8 mouse cellular contexts compared by ENCODE assay signal in genomic region chr2:181601751-181602145, GRCm38 (mm10). TPM values are rescaled to one million over a fixed set of nuclear protein-coding genes. Genes with fewer than 3 reads are reported as not detected.
DNase-seq lines count a peak whose midpoint lies in the region; ATAC-seq and TF ChIP-seq lines count a peak whose summit lies in the region.

No protein-coding gene starts in this region.

- H3K4me1 ChIP-seq in erythroblast, embryonic 14.5 days (ENCODE audit: control insufficient read depth), result peaks cover 57% of the 10 kb centered on the region
- H3K4me1 ChIP-seq in spleen, adult 2 months (ENCODE audit: control insufficient read depth, insufficient read depth, insufficient read length), result peaks cover 4% of the 10 kb centered on the region
- peaks cover 17% of the 10 kb centered on the region for H3K4me1 ChIP-seq in limb, embryonic 14.5 days (ENCODE audit: control insufficient read depth, insufficient read depth, low read length)
- H3K4me1 ChIP-seq in stomach, embryonic 16.5 days (ENCODE audit: control insufficient read depth, insufficient read depth, low read length), result peaks cover 35% of the 10 kb centered on the region

- H3K36me3 ChIP-seq in erythroblast, embryonic 14.5 days (ENCODE audit: control insufficient read depth), result peaks cover 4% of the 10 kb centered on the region
- no peaks in the 10 kb centered on the region for H3K36me3 ChIP-seq in spleen, adult 2 months (ENCODE audit: control insufficient read depth, insufficient read depth, low read length)
- no peaks in the 10 kb centered on the region for H3K36me3 ChIP-seq in limb, embryonic 14.5 days (ENCODE audit: control insufficient read depth, insufficient read depth, low read length)
- H3K36me3 ChIP-seq in stomach, embryonic 16.5 days (ENCODE audit: control insufficient read depth, insufficient read depth, low read length), result no peaks in the 10 kb centered on the region

- peak overlapping the region; percentile 84 for H3K4me3 ChIP-seq in erythroblast, embryonic 14.5 days (replicated peaks)
- H3K4me3 ChIP-seq in spleen, adult 2 months (ENCODE audit: extremely low read depth, insufficient read depth, insufficient read length), result peak overlapping the region; percentile 94
- H3K4me3 ChIP-seq in limb, embryonic 14.5 days (replicated peaks; ENCODE audit: low read length), result peak overlapping the region; percentile 93
- H3K4me3 ChIP-seq in stomach, embryonic 16.5 days (replicated peaks; ENCODE audit: low read length), result peak overlapping the region; percentile 98

- WGBS in spleen, adult 2 months, result 31% methylated on average over 10 of the region's 10 CpGs
- WGBS in limb, embryonic 14.5 days, result 30% methylated on average over 10 of the region's 10 CpGs
- 20% methylated on average over 10 of the region's 10 CpGs for WGBS in stomach, embryonic 16.5 days

- peaks cover 33% of the 10 kb centered on the region for H3K27me3 ChIP-seq in erythroblast, embryonic 14.5 days (ENCODE audit: control insufficient read depth)
- H3K27me3 ChIP-seq in spleen, adult 2 months (ENCODE audit: control insufficient read depth, insufficient read depth, low read length), result no peaks in the 10 kb centered on the region
- H3K27me3 ChIP-seq in limb, embryonic 14.5 days (ENCODE audit: control insufficient read depth, insufficient read depth, low read length), result peaks cover 10% of the 10 kb centered on the region; the same call in 1 of the 2 replicates
- H3K27me3 ChIP-seq in stomach, embryonic 16.5 days (ENCODE audit: control insufficient read depth, insufficient read depth, low read length), result no peaks in the 10 kb centered on the region; the same call in 1 of the 2 replicates

- ATAC-seq in erythroblast, adult 5-6 weeks (replicated peaks; ENCODE audit: low FRiP score, poor library complexity, severe bottlenecking), result no peak
- ATAC-seq in limb, embryonic 14.5 days (ENCODE audit: low FRiP score, low read depth), result no peak
- ATAC-seq in stomach, embryonic 16.5 days (ENCODE audit: insufficient read depth, low FRiP score), result no peak

- DNase-seq in spleen, adult 2 months (ENCODE audit: low read depth in 1 of 2, low spot score in 2 of 2), result no peak
- DNase-seq in spleen, postnatal 4 days (ENCODE audit: low spot score in 2 of 2), result no peak
- DNase-seq in limb, embryonic 14.5 days (ENCODE audit: low spot score), result no peak
- DNase-seq in left cerebral cortex, adult 11 months (ENCODE audit: low spot score), result no peak
- no peak for DNase-seq in spleen, adult 12 weeks (ENCODE audit: low spot score)

- TF ChIP-seq POLR2A in spleen, adult 2 months (IDR thresholded peaks at IDR 0.05; ENCODE audit: low read depth, low read length), result no peak
- no peak for TF ChIP-seq POLR2A in limb, embryonic 14.5 days (IDR thresholded peaks at IDR 0.05; ENCODE audit: borderline replicate concordance, extremely low read depth, insufficient read depth, insufficient read length)

- H3K4me2 ChIP-seq in limb, embryonic 14.5 days (replicated peaks; ENCODE audit: low read depth, low read length, severe bottlenecking), result peak overlapping the region; percentile 79
- peak overlapping the region; percentile 92 for H3K4me2 ChIP-seq in stomach, embryonic 16.5 days (ENCODE audit: low read depth, low read length)

- H3K9ac ChIP-seq in limb, embryonic 14.5 days (ENCODE audit: low read depth, low read length, severe bottlenecking), result peak overlapping the region; percentile 85
- peak overlapping the region; percentile 96 for H3K9ac ChIP-seq in stomach, embryonic 16.5 days (ENCODE audit: low read length)

- TF ChIP-seq CTCF in spleen, adult 2 months (IDR thresholded peaks at IDR 0.05; ENCODE audit: extremely low read depth, insufficient read depth, insufficient read length, insufficient replicate concordance), result no peak

- H3K27ac ChIP-seq in spleen, adult 2 months (ENCODE audit: insufficient read depth, low read length), result no peak overlapping the region
- H3K27ac ChIP-seq in limb, embryonic 14.5 days (replicated peaks; ENCODE audit: low read depth, low read length), result 0 out of 2 replicates have a peak overlapping the region, but pooled peaks have one; percentile 40
- H3K27ac ChIP-seq in stomach, embryonic 16.5 days (ENCODE audit: low read length), result peak overlapping the region; percentile 79; the same call in 1 of the 2 replicates

- H3K9me3 ChIP-seq in erythroblast, embryonic 14.5 days (ENCODE audit: control insufficient read depth, low read length), result no peaks in the 10 kb centered on the region; the same call in 1 of the 2 replicates
- H3K9me3 ChIP-seq in limb, embryonic 14.5 days (ENCODE audit: control insufficient read depth, low read length), result no peaks in the 10 kb centered on the region
- no peaks in the 10 kb centered on the region for H3K9me3 ChIP-seq in stomach, embryonic 16.5 days (replicated peaks; ENCODE audit: control insufficient read depth, low read length)

RNA-seq across cellular contexts. Expression of gene Samd10, which starts 2.7 kb away (rescaled TPM):
- 0.08 TPM in 1 of 2 replicates, not detected in the other for polyA plus RNA-seq in erythroblast, embryonic 14.5 days (2012)
- total RNA-seq in erythroblast, adult 5-6 weeks (2015; ENCODE audit: low replicate concordance), result 0.63 and 4.0 TPM in 2 replicates
- 0.56 and 1.9 TPM in 2 replicates for total RNA-seq in erythroblast, adult 5-6 weeks (2017; ENCODE audit: low replicate concordance)
- polyA plus RNA-seq in spleen, adult 2 months (2012; rRNA removed), result 15.0 and 22.8 TPM in 2 replicates
- polyA plus RNA-seq in limb, embryonic 14.5 days (2012; rRNA removed), result 9.2 and 10.3 TPM in 2 replicates
- 10.2 TPM in 2 replicates for polyA plus RNA-seq in limb, embryonic 14.5 days (2014; fragmentation: Nextera tagmentation; extraction: Ambion mirVana)
- polyA plus RNA-seq in stomach, embryonic 16.5 days (2015; fragmentation: Nextera tagmentation; extraction: Ambion mirVana), result 25.7 and 26.7 TPM in 2 replicates

RNA-seq across cellular contexts. Expression of gene Zfp512b, which starts 9.1 kb away (rescaled TPM):
- polyA plus RNA-seq in erythroblast, embryonic 14.5 days (2012), result 0.22 and 0.24 TPM in 2 replicates
- 2.1 and 6.3 TPM in 2 replicates for total RNA-seq in erythroblast, adult 5-6 weeks (2015; ENCODE audit: low replicate concordance)
- total RNA-seq in erythroblast, adult 5-6 weeks (2017; ENCODE audit: low replicate concordance), result 1.5 and 5.1 TPM in 2 replicates
- polyA plus RNA-seq in spleen, adult 2 months (2012; rRNA removed), result 32.3 and 42.2 TPM in 2 replicates
- 102 and 117 TPM in 2 replicates for polyA plus RNA-seq in limb, embryonic 14.5 days (2012; rRNA removed)
- 58.8 and 59.5 TPM in 2 replicates for polyA plus RNA-seq in limb, embryonic 14.5 days (2014; fragmentation: Nextera tagmentation; extraction: Ambion mirVana)
- polyA plus RNA-seq in stomach, embryonic 16.5 days (2015; fragmentation: Nextera tagmentation; extraction: Ambion mirVana), result 32.6 and 33.8 TPM in 2 replicates

RNA-seq across cellular contexts. Expression of gene Prpf6, which starts 10.1 kb away (rescaled TPM):
- 1.4 and 1.5 TPM in 2 replicates for polyA plus RNA-seq in erythroblast, embryonic 14.5 days (2012)
- 9.2 and 16.9 TPM in 2 replicates for total RNA-seq in erythroblast, adult 5-6 weeks (2015; ENCODE audit: low replicate concordance)
- total RNA-seq in erythroblast, adult 5-6 weeks (2017; ENCODE audit: low replicate concordance), result 21.0 and 30.1 TPM in 2 replicates
- polyA plus RNA-seq in spleen, adult 2 months (2012; rRNA removed), result 11.6 and 11.8 TPM in 2 replicates
- polyA plus RNA-seq in limb, embryonic 14.5 days (2012; rRNA removed), result 29.7 and 41.6 TPM in 2 replicates
- 57.9 and 64.2 TPM in 2 replicates for polyA plus RNA-seq in limb, embryonic 14.5 days (2014; fragmentation: Nextera tagmentation; extraction: Ambion mirVana)
- polyA plus RNA-seq in stomach, embryonic 16.5 days (2015; fragmentation: Nextera tagmentation; extraction: Ambion mirVana), result 58.9 and 59.1 TPM in 2 replicates

RNA-seq across cellular contexts. Expression of gene Uckl1, which starts 17.1 kb away (rescaled TPM):
- 1.5 and 1.9 TPM in 2 replicates for polyA plus RNA-seq in erythroblast, embryonic 14.5 days (2012)
- total RNA-seq in erythroblast, adult 5-6 weeks (2015; ENCODE audit: low replicate concordance), result 18.8 and 40.8 TPM in 2 replicates
- 11.6 and 16.0 TPM in 2 replicates for total RNA-seq in erythroblast, adult 5-6 weeks (2017; ENCODE audit: low replicate concordance)
- polyA plus RNA-seq in spleen, adult 2 months (2012; rRNA removed), result 170 and 197 TPM in 2 replicates
- 130 and 165 TPM in 2 replicates for polyA plus RNA-seq in limb, embryonic 14.5 days (2012; rRNA removed)
- 41.2 and 46.3 TPM in 2 replicates for polyA plus RNA-seq in limb, embryonic 14.5 days (2014; fragmentation: Nextera tagmentation; extraction: Ambion mirVana)
- polyA plus RNA-seq in stomach, embryonic 16.5 days (2015; fragmentation: Nextera tagmentation; extraction: Ambion mirVana), result 70.9 and 83.3 TPM in 2 replicates

RNA-seq across cellular contexts. Expression of gene Gm29797, which starts 55.1 kb away (rescaled TPM):
- polyA plus RNA-seq in erythroblast, embryonic 14.5 days (2012), result not detected in 2 replicates
- total RNA-seq in erythroblast, adult 5-6 weeks (2015; ENCODE audit: low replicate concordance), result not detected in 2 replicates
- total RNA-seq in erythroblast, adult 5-6 weeks (2017; ENCODE audit: low replicate concordance), result not detected in 2 replicates
- polyA plus RNA-seq in spleen, adult 2 months (2012; rRNA removed), result 0.26 TPM in 1 of 2 replicates, not detected in the other
- polyA plus RNA-seq in limb, embryonic 14.5 days (2012; rRNA removed), result 0.23 and 0.63 TPM in 2 replicates
- 0.37 and 0.52 TPM in 2 replicates for polyA plus RNA-seq in limb, embryonic 14.5 days (2014; fragmentation: Nextera tagmentation; extraction: Ambion mirVana)
- polyA plus RNA-seq in stomach, embryonic 16.5 days (2015; fragmentation: Nextera tagmentation; extraction: Ambion mirVana), result 0.31 TPM in 1 of 2 replicates, not detected in the other

Comparison
In these comparisons a context has a peak if more than half of its experiments do, and no peak if none do; other contexts are left out.
1. RNA of gene Zfp512b, which starts 9.1 kb away (polyA plus RNA-seq): 58.8 to 117 TPM in limb, embryonic 14.5 days, 32.6 to 33.8 TPM in stomach, embryonic 16.5 days and 32.3 to 42.2 TPM in spleen, adult 2 months; 0.22 to 0.24 TPM in erythroblast, embryonic 14.5 days; every median in the first group is over 10 times any median in the second.
2. Peak in every context shown above with its lines, with median percentiles within 50 percentile points of each other: H3K4me3 ChIP-seq.